Mouse (Mus musculus) R1 (cell line): ENCODE results near the gene Zwilch.

ENCODE experiments used
- DNase-seq: peaks from one replicate; pipeline ENCODE4 v3.0.0-alpha.2; 2018; ENCODE audit warnings: low read depth, low spot score

Zwilch gene

DNA sequence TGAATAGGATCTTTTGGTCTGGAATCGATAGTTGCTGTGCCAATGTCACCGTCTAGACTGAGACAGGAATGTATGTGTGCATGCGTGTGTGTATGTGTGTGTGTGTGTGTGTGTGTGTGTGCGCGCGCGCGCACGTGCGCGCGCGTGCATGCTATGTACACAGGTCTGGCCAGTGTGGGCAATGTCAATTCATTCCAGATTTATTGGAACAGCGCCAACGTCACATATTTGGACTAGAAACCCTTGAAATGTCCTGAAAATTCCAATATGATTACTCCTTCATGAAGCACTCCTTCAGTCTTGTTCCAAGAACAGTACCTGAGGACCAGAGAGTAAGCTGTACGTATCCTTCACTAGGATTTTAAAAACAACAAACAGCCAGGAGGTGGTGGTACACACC is 62.4 kb downstream of the Zwilch start:
- no peak for DNase-seq

DNA sequence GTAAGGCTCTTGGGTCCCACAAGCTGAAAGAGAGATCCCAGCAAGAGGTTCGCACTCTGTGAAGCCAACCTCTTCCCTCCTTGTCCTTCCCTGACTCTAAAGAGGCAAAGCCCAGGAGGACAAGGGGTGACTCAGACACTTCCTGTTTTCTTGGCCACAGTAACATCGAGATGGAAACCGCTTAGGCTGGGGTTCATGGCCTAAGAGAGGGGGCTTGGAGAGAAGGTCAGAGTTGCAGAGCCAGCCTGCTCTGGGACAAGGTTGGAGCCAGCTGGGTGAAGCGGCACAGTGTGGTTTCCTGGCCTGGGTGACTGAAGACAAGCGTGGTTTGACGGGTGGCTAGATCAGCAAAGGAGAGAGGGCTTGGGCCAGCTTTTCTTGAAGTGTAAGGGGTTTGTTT is 67.6 kb downstream of the Zwilch start:
- DNase-seq, result no peak

DNA sequence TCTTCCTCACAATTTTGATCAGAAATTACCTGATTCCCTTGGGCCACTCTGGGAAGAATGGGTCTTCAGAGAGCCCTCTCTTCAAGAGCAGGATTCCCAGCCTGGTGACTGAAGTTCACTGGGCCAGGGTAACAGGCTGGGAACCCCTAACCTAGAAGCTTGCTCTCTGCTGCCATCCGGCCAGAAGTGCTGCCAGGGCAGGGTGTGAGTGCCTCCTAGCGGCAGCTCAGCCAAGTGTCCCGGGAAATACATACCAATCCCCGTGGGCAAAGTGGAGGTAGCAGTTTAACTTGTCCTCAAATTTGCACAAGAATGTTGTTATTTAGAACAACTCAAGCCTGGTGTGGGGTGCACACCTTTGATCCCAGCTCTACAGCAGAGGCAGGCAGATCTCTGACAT is 72.5 kb downstream of the Zwilch start:
- DNase-seq, result peak; percentile 87

DNA sequence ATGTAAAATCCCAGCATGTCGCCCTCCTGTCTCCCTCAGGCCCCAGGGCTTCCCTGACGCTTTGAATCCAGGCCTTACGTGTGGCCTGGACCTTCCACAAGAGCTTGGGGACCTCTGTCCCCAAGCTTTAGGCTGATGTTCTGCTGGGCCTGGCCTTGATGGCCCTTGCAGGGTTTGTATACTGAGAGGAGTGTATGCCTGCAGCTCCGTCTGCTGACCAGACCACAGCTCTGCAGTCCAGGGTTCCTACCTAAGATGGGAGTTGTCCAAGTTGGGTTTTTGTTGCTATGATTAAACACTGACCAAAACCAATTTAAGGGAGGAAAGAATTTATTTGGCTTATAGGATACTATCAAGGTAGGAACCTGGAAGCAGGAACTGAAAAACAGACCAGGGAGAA is 74.6 kb downstream of the Zwilch start:
- DNase-seq, result no peak

DNA sequence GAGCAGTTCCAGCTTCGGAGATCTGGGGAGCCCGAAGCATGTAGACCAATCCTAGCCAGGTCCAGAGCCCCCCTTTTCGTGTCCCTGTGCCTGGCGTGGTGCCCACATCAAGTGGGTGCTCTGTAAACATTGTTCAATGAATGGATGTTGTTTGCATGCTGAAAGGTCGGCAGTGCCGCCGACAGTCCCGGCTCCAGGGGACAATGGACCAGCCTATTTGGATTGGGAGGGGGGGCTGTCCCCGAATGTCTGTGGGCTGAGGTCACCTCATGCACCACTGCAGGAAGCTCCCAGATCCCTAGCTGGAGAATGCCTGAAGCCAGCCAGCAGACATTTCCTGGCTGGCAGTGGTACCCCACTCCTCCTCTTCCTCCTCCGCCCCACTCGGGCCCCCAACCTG is 78.8 kb downstream of the Zwilch start:
- DNase-seq, result no peak

DNA sequence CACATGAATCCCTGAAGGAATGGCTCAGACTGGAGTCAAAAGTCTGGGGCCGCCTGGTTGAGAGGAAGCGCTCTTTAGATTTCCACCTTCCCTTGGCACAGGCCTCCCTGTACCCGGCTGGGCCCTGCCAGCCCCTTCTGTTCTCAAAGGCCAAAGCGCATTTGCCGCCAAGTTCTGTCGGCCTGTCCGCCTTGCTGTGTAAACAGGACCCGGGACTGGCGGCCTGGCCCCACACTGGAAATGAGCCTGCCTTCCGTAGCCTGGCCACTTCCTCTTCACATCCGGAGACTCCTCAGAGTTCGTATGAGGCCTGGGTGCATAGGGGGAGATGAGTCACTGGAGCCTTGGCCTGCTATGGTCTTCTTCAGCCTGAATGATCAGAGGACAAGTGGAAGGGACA is 83.9 kb downstream of the Zwilch start:
- DNase-seq, result no peak

DNA sequence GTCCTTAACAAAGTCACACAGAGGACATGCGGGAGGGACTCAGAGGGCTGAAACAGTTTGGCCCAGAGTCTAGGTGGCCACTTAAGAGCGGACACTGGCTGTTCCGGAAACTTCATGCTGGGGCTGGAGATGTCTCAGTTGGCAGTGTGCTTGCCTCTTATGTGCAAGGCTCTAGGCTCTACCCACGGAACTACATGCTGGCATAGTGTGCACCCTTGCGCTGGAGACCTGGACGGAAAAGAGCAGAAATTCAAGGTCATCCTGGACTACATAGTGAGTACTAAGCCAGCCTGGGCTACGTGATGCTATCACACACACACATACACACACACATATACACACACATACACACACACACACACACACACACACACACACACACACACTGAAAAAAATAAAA is 84.6 kb downstream of the Zwilch start:
- no peak for DNase-seq

DNA sequence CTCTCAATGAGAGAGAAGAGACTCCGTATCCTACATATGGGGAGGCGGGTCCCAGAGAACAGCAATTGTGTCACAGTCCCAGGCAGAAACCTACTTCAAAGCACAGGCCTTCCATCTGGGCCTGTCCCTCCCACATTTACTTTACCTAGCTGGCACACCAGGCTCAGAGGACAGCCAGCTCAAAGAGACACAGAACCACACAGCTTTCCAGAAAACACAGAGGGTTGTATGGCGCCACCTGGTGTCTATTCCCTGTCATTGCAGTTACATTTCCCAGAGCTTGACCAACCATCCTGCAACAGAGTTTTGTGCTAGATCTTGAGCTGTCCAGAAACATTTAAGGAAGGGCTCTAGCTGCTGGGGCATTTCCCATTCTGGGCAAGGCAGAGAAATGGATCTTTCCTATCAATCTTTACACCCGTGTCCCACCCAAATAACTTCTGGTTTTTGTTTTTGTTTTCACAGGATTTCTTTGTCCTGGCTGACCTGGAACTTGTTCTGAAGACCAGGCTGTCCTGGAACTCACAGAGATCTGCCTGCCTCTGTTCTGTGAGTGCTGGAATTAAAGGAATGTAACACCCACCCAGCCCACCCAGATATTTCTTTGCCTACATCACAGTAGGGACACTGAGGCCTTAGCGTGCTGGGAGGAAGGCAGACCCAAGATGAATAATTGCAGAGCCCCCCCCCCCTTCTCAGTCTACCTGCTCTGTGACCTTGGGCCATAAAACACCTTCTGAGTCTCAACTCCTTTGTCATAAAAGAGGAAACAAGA is 85.3 kb downstream of the Zwilch start:
- peak; percentile 96 for DNase-seq
